Comparison of ENCODE assay signal across 10 mouse cellular contexts in the genomic region with DNA sequence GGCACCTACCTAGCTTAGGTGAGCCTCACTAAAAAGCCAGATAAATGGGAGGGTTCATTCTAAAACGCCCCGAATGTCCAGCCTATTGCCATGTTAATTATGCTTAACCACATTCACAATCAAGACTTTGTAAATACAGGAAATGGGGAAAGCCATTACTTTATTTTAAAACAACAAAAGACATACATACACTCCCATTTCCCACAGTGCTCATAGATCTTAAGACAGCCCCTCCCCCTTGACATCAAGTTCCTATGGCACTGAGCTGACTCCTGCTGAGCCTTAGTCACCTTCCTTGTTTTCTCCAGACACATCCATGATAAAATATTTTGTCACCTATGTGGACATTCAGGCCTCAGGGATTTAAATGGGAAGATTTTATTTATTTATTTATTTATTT. TPM values are rescaled to one million over a fixed set of nuclear protein-coding genes. Genes with fewer than 3 reads are reported as not detected.
DNase-seq lines count a peak whose midpoint lies in the region; ATAC-seq lines count a peak whose summit lies in the region.
"Had no signal": no experiment of that assay in that cellular context is flagged by ENCODE, and none has a peak within 500 bp of the region (broad histone marks: within the 10 kb centered on the region; RNA-seq: fewer than 3 reads in every experiment).

No protein-coding gene starts in this region.

- 55% methylated on average over 2 of the region's 2 CpGs for WGBS in heart, embryonic 14.5 days
- 34% methylated on average over 2 of the region's 2 CpGs for WGBS in hindbrain, embryonic 11.5 days
- 40% methylated on average over 2 of the region's 2 CpGs for WGBS in midbrain, embryonic 12.5 days

- peaks cover 0 to 2% of the 10 kb centered on the region in 2 experiments; a peak in 1 of 4 replicates for H3K4me1 ChIP-seq in heart, embryonic 14.5 days (ENCODE audit: control insufficient read depth in 2 of 2, insufficient read depth in 2 of 2, low read length in 2 of 2)
- H3K4me1 ChIP-seq in hindbrain, embryonic 11.5 days (replicated peaks; ENCODE audit: control insufficient read depth, insufficient read depth, low read length), result no peaks in the 10 kb centered on the region; the same call in 1 of the 2 replicates
- H3K4me1 ChIP-seq in midbrain, embryonic 12.5 days, result peaks cover 22% of the 10 kb centered on the region

- peak overlapping the region; percentile 89 for H3K4me2 ChIP-seq in heart, embryonic 14.5 days (ENCODE audit: low read length)
- peak overlapping the region; percentile 66 for H3K4me2 ChIP-seq in hindbrain, embryonic 11.5 days (replicated peaks; ENCODE audit: low read depth, low read length)
- peak overlapping the region; percentile 91 for H3K4me2 ChIP-seq in midbrain, embryonic 12.5 days (replicated peaks)

- ATAC-seq in heart, embryonic 14.5 days (ENCODE audit: insufficient number of reproducible peaks, insufficient read depth, low FRiP score, low read depth), result no peak
- ATAC-seq in hindbrain, embryonic 11.5 days (ENCODE audit: low FRiP score), result no peak
- ATAC-seq in midbrain, embryonic 12.5 days (ENCODE audit: low FRiP score, low read depth), result no peak

- no peak overlapping the region for H3K9ac ChIP-seq in heart, embryonic 14.5 days (ENCODE audit: low read length)
- H3K9ac ChIP-seq in hindbrain, embryonic 11.5 days (ENCODE audit: low read depth, low read length), result no peak overlapping the region
- H3K9ac ChIP-seq in midbrain, embryonic 12.5 days (replicated peaks), result peak overlapping the region; percentile 60; the same call in 1 of the 2 replicates
- H3K9ac ChIP-seq: embryonic facial prominence, embryonic 12.5 days; liver, embryonic 14.5 days had no signal

- H3K9me3 ChIP-seq in heart, embryonic 14.5 days (ENCODE audit: control insufficient read depth, low read length), result no peaks in the 10 kb centered on the region
- no peaks in the 10 kb centered on the region for H3K9me3 ChIP-seq in hindbrain, embryonic 11.5 days (ENCODE audit: control insufficient read depth, low read length)
- H3K9me3 ChIP-seq in midbrain, embryonic 12.5 days, result no peaks in the 10 kb centered on the region
- H3K9me3 ChIP-seq: embryonic facial prominence, embryonic 12.5 days had no signal

- H3K4me3 ChIP-seq in heart, embryonic 14.5 days (ENCODE audit: control insufficient read depth in 1 of 2, insufficient read depth in 1 of 2, low read depth in 1 of 2, low read length in 2 of 2), result no peak overlapping the region
- peak overlapping the region; percentile 27; the same call in 1 of the 2 replicates for H3K4me3 ChIP-seq in hindbrain, embryonic 11.5 days (ENCODE audit: low read depth, low read length)
- peak overlapping the region; percentile 47 for H3K4me3 ChIP-seq in midbrain, embryonic 12.5 days

- no peak overlapping the region for H3K27ac ChIP-seq in heart, embryonic 14.5 days (replicated peaks in 1 of 2; ENCODE audit: control insufficient read depth in 1 of 2, insufficient read depth in 1 of 2, low read depth in 2 of 2, low read length in 2 of 2)
- no peak overlapping the region; the same call in 1 of the 2 replicates for H3K27ac ChIP-seq in hindbrain, embryonic 11.5 days (ENCODE audit: low read depth, low read length)
- peak overlapping the region; percentile 86 for H3K27ac ChIP-seq in midbrain, embryonic 12.5 days (replicated peaks)
- H3K27ac ChIP-seq: embryonic facial prominence, embryonic 12.5 days; liver, embryonic 14.5 days had no signal

- no peak for DNase-seq in heart, adult 8-10 months (ENCODE audit: low spot score)
- DNase-seq in R1 (ENCODE audit: low read depth, low spot score), result peak; percentile 67
- no peak for DNase-seq in hindbrain, embryonic 11.5 days (ENCODE audit: low spot score)
- no peak for DNase-seq in frontal cortex, postnatal 36 days (ENCODE audit: low spot score in 2 of 2)
- DNase-seq in frontal cortex, postnatal 10 days (ENCODE audit: low spot score in 2 of 2), result no peak
- no peak for DNase-seq in cerebellum, adult 9-10 months

- peaks cover 40% of the 10 kb centered on the region for H3K27me3 ChIP-seq in heart, embryonic 14.5 days (ENCODE audit: control insufficient read depth, insufficient read depth, low read length)
- peaks cover 20% of the 10 kb centered on the region for H3K27me3 ChIP-seq in hindbrain, embryonic 11.5 days (ENCODE audit: control insufficient read depth, insufficient read depth, low read length)
- H3K27me3 ChIP-seq in midbrain, embryonic 12.5 days, result peaks cover 33% of the 10 kb centered on the region

- no peaks in the 10 kb centered on the region for H3K36me3 ChIP-seq in heart, embryonic 14.5 days (ENCODE audit: control insufficient read depth, insufficient read depth, low read length)
- no peaks in the 10 kb centered on the region for H3K36me3 ChIP-seq in hindbrain, embryonic 11.5 days (ENCODE audit: control insufficient read depth, insufficient read depth, low read length)
- no peaks in the 10 kb centered on the region for H3K36me3 ChIP-seq in midbrain, embryonic 12.5 days
- H3K36me3 ChIP-seq: embryonic facial prominence, embryonic 12.5 days had no signal

RNA-seq across cellular contexts. Expression of gene Dscam, which starts 4.4 kb away (rescaled TPM):
- 0.04 TPM in 1 of 2 replicates, not detected in the other for polyA plus RNA-seq in heart, embryonic 14.5 days (2014; fragmentation: Nextera tagmentation; extraction: Ambion mirVana)
- total RNA-seq in heart, adult 8-10 months (2022), result not detected
- polyA plus RNA-seq in hindbrain, embryonic 11.5 days (2014; fragmentation: Nextera tagmentation; extraction: Ambion mirVana), result 2.0 and 2.3 TPM in 2 replicates
- polyA plus RNA-seq in midbrain, embryonic 12.5 days (2016; fragmentation: Nextera tagmentation; extraction: Ambion mirVana), result 4.8 and 5.4 TPM in 2 replicates
- polyA plus RNA-seq: liver, embryonic 14.5 days had no signal

Comparison
In these comparisons a context has a peak if more than half of its experiments do, and no peak if none do; other contexts are left out.
1. H3K4me3 ChIP-seq: peak in hindbrain, embryonic 11.5 days (single experiment) and midbrain, embryonic 12.5 days (single experiment); none in heart, embryonic 14.5 days (0 of 2).
2. Peak in every context shown above with its lines, with median percentiles within 50 percentile points of each other: H3K4me2 ChIP-seq.